Mouse (Mus musculus): ENCODE measurements around the gene Mfsd11.
A peak's percentile ranks its signal among the peaks of the same experiment; 100 is the strongest.
"Not testable (repeated sequence)": the region's sequence is repeated elsewhere in the genome, so short reads cannot be mapped to it uniquely, and the experiment has no call there.

Gene Mfsd11

DNA sequence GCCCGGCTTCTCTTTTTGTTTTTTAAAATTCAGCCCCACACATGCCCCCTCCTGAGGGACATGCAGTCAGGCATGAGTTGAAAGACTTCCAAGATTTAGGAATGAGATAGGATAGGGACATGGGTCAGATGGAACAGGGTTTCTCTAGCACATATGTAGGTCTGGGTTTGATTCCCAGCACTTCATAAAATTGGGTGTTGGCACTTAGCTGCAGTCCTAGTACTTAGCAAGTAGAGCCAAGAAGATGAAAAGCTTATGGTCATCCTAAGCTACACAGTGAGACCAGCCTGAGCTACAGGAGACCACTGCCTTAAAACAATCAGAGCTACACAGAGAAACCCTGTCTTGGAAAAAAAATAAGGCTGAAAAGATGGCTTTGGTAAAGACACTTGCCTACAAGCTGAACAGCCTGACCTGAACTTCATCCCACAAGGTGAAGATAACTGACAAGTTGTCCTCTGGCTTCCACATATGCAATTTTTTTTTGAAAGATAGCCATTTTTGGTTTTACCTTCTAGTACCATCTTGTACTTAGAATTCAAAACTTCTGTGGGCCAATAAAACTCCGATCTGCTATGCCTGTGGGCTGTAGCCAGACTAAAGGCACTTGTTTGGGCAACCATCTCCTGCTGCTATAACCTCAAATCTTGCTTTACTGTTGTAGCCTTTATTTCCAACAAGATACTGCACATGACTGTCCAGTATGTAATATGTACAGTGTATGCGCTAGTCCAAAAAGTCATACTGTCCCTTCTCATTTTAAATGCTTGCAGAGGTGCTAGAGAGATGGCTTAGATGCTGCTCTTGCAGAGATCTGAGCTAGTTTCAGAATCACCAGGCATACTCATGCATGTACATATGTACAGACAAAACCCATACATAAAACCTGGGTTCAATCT lies 4.8 kb upstream of the Mfsd11 start:
- DNase-seq (ENCODE audit: low spot score in 2 of 2) = no peak

- no peak for DNase-seq (ENCODE audit: low spot score in 2 of 2)
Measured at GRCm38 (mm10) chr11:116848086-116848876, 4.0 kb upstream of the Mfsd11 start.

- DNase-seq (ENCODE audit: low spot score in 2 of 2) = not testable (repeated sequence)
Measured at GRCm38 (mm10) chr11:116848877-116849178, 3.4 kb upstream of the Mfsd11 start.

GRCm38 (mm10) chr11:116849587-116849986 lies 2.7 kb upstream of the Mfsd11 start:
- DNase-seq (ENCODE audit: low spot score in 2 of 2) = no peak

GRCm38 (mm10) chr11:116850085-116850484 lies 2.2 kb upstream of the Mfsd11 start:
- no peak for DNase-seq (ENCODE audit: low spot score in 2 of 2)

- DNase-seq (ENCODE audit: low spot score in 2 of 2) = no peak
Measured at GRCm38 (mm10) chr11:116850833-116851477, 1.3 kb upstream of the Mfsd11 start.

GRCm38 (mm10) chr11:116851576-116852290 lies 507 bp upstream of the Mfsd11 start:
- no peak for DNase-seq (ENCODE audit: low spot score in 2 of 2)

GRCm38 (mm10) chr11:116852891-116853511 lies 761 bp downstream of the Mfsd11 start, which contains the start of gene Srsf2:
TSS of gene Srsf2 (minus strand) at chr11:116853094.
- peak; percentile 95 to 97 for DNase-seq (ENCODE audit: low spot score in 2 of 2)

DNA sequence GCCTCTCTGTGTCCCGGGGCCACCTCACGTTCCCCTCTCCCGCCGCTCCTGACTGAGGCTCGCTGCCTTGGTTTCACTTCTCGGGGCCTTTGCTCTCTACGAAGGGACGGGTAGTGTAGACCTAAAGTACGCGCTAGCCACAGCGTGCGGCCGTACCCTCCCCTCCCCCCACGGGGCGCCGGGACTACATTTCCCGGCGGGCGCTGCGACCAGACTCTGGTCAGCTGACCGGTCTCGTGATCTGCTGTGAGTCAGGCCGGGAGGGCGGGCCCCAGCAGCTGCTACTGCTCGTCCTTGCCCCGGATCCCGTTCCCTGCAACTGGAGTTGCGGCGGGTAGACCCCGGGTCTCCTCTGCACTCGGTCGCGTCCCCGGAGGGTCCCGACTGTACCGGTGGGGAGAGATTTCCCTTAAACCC lies 1.3 kb downstream of the Mfsd11 start:
- DNase-seq (ENCODE audit: low spot score in 2 of 2) = peak; percentile 95 to 99

DNA sequence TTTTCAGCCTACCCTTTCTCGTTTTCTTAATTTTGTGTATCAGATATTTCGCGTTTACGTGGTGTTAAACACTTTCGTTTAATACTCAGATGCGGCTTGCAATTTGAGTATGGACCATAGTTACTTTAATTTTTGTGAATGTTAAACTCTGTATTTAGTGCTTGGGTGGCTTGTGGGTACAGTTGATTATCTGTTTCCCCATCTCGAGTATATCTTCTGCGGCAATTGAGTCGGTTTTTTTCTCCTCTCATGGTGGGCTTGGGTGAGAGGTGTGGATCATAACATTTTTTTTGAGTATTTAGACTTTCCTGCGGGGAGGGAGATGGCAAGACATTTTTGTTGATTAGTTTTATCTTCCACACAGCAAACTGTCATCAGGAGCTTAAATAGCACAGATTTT lies 2.0 kb downstream of the Mfsd11 start:
- no peak for DNase-seq (ENCODE audit: low spot score in 2 of 2)

GRCm38 (mm10) chr11:116857183-116857850 lies 5.1 kb downstream of the Mfsd11 start:
- no peak for DNase-seq (ENCODE audit: low spot score in 2 of 2)

GRCm38 (mm10) chr11:116864444-116864843 lies 12.2 kb downstream of the Mfsd11 start:
- DNase-seq (ENCODE audit: low spot score in 2 of 2) = no peak

DNA sequence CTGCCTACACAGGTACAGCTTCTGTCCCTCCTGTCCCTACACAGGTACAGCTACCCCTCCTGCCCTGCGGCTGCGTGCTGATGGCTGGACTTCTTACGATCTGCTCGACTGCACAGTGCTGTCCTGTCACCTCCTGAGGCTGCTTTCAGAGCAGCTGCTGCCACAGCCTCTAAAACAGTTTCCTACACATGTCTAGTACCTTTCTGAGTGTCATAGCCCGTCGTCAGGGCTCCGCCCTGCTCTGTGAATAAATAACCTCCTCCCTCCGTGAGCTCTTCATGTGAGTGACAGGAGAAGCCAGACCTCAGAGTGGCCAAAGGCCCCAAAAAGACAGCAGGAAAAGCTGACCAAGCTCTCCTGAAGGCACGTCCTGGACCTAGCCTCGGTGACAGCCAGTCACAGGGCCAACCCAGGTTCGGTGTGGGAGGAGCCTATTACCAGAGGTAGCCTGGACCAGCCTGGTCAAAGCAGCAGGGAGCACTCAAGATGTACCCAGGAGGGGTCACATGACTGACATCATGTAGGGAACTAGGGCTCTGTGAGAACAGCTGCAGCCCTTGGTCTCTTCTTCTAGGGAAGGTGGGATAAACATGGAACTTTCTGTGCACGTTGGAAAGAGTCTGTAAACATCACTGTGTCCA lies 13.8 kb downstream of the Mfsd11 start:
- no peak for DNase-seq (ENCODE audit: low spot score in 2 of 2)

DNA sequence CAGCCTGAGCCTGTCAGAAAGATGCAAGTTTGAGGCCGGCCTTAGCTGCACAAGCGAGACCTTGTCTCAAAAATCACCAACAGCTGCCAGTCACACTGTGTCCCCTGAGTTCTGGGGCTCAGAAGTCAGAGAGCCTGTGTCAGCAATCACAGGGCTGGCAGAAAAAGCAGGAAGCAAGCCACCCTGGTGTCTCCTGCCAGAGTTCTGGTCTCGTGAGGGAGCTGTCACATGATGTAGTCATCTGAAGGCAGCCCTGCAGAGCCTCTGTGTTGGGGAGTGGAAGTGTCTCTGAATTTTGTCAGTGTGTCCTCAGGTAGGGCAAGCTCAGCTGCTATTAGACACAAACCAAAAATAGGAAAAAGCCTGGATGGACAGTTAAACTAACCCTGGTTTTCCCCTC lies 15.9 kb downstream of the Mfsd11 start:
- no peak for DNase-seq (ENCODE audit: low spot score in 2 of 2)

GRCm38 (mm10) chr11:116869223-116869622 lies 17.0 kb downstream of the Mfsd11 start:
- no peak for DNase-seq (ENCODE audit: low spot score in 2 of 2)

DNA sequence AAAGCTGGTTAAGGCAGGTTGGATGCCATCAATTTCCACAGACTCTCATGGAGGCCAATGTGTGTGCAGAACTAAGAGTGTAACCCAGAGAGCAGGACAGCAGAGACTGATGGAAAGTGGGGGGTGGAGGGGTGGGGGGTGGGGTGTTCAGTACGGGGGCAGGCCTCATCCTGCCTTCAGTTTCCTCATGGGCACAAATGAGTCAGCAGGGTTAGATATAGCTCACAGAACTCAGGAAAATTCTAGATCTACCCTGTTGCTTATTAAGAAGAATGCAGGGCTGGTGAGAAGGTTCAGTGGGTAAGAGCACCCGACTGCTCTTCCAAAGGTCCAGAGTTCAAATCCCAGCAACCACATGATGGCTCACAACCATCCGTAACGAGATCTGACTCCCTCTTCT lies 17.4 kb downstream of the Mfsd11 start:
- DNase-seq (ENCODE audit: low spot score in 2 of 2) = no peak

DNA sequence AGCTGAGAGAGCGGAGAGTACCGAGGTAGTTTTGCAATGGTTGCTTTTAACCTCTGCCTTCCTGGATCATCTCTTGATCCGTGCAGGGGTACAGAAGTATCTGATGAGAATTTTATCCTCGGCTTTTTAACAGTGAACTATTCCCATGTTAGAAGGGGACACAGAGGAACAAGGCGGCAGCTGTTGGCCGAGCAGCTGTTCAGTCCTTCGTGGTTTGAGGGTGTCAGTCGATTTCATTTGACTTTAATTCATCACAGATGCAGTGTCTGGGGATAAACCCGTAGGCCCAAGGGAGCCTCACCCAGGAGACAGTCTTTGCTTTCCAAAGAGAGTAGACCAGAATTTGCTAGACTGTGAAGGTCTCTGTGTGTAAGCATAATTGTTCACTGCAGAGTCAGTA lies 19.3 kb downstream of the Mfsd11 start:
- DNase-seq (ENCODE audit: low spot score in 2 of 2) = no peak

- peak; percentile 14 to 36 for DNase-seq (ENCODE audit: low spot score in 2 of 2)
Measured at GRCm38 (mm10) chr11:116873987-116874386, 21.7 kb downstream of the Mfsd11 start.

DNA sequence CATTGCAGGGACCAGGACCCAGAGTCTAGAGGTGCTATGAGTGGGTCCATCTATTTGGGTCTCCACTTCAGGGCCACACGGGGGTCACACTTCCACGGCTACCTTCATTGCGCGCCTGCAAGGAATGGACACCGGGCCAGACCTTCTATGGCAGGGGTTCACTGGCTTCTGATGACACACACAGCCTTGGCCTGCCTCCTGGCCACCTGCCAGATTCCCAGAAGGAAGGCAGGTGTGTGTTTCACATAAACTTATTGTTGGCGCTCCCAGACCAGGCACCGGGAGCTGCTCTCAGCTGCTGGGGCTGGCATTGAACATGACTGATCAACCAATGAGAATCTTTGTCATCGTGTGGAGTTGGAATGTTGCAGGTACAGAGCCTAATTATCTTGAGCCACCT lies 26.2 kb downstream of the Mfsd11 start:
- no peak for DNase-seq (ENCODE audit: low spot score in 2 of 2)

GRCm38 (mm10) chr11:116880839-116881238 lies 28.6 kb downstream of the Mfsd11 start:
- DNase-seq (ENCODE audit: low spot score in 2 of 2) = no peak
